Mouse (Mus musculus): ENCODE measurements around the gene Mycbp. TPM values are rescaled to one million over a fixed set of nuclear protein-coding genes. Genes with fewer than 3 reads are reported as not detected.
A peak's percentile ranks its signal among the peaks of the same experiment; 100 is the strongest.

The Mycbp gene
- polyA plus RNA-seq, 1 experiment, result 23.3 TPM

DNA sequence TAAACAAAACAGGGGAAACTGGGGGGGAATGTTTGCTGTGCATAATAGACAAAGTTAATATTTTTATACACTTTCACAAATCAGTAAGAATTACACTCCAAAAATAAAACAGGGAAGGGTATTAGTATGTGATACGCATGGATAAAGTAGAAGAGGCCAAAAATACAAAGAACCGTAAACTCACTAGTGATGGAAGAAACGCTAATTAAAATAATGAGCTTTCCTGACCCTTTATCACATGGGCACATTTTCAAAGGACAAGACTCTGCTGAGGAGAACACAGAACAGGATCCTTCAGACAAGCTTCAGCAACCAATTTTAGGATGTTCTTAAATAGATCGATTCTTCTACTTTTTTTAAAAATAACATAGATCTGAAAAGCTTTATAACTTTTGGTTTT is 42.1 kb downstream of the Mycbp start:
- no peak for DNase-seq
- Histone ChIP-seq H3K4me1 (ENCODE audit: control insufficient read depth, insufficient read depth, low read length) (no peaks in the 10 kb centered on the region), H3K4me3 (replicated peaks; ENCODE audit: insufficient read depth, low read depth, low read length) (no peak overlapping the region), H3K27ac (ENCODE audit: insufficient read depth, low read length) (no peak overlapping the region), H3K27me3 (ENCODE audit: control insufficient read depth, insufficient read depth, low read length) (no peaks in the 10 kb centered on the region)
- TF ChIP-seq POLR2A (IDR thresholded peaks at IDR 0.05; ENCODE audit: borderline replicate concordance, insufficient read depth, low read length), result no peak
- TF ChIP-seq CTCF (IDR thresholded peaks at IDR 0.05; ENCODE audit: borderline replicate concordance, insufficient read depth, low read depth, low read length), result no peak
- 83% methylated on average over 4 of the region's 4 CpGs for WGBS

DNA sequence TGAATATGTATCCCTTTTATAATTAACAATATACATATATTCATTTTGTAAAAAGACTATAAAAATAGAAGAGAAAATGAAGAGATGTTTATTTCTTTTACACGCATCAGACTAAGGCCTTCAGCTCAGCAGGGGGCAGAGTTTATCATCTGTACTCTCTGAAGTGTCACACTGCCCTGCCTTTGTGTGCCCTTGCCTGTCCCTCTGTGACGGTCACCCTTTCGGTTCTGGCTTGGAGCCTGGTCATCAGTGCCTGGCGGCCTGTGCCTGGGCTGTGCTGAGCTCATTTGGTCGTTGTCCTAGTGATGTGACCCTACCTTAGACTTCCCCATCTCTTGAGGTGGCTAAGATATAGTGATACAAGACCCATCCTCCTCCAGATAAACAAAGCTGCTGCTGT is 42.5 kb downstream of the Mycbp start:
- Histone ChIP-seq H3K27me3 (ENCODE audit: control insufficient read depth, insufficient read depth, low read length) (no peaks in the 10 kb centered on the region), H3K4me3 (replicated peaks; ENCODE audit: insufficient read depth, low read depth, low read length) (no peak overlapping the region), H3K27ac (ENCODE audit: insufficient read depth, low read length) (no peak overlapping the region), H3K4me1 (ENCODE audit: control insufficient read depth, insufficient read depth, low read length) (no peaks in the 10 kb centered on the region)
- TF ChIP-seq POLR2A (IDR thresholded peaks at IDR 0.05; ENCODE audit: borderline replicate concordance, insufficient read depth, low read length) (no peak), CTCF (IDR thresholded peaks at IDR 0.05; ENCODE audit: borderline replicate concordance, insufficient read depth, low read depth, low read length) (no peak)
- DNase-seq, result no peak
- 42% methylated on average over 5 of the region's 5 CpGs for WGBS

GRCm38 (mm10) chr4:123948901-123949300 is 44.3 kb downstream of the Mycbp start:
- Histone ChIP-seq H3K4me3 (replicated peaks; ENCODE audit: insufficient read depth, low read depth, low read length) (no peak overlapping the region), H3K27ac (ENCODE audit: insufficient read depth, low read length) (no peak overlapping the region), H3K27me3 (ENCODE audit: control insufficient read depth, insufficient read depth, low read length) (no peaks in the 10 kb centered on the region), H3K4me1 (ENCODE audit: control insufficient read depth, insufficient read depth, low read length) (no peaks in the 10 kb centered on the region)
- WGBS, result 78% methylated on average over 6 of the region's 6 CpGs
- TF ChIP-seq POLR2A (IDR thresholded peaks at IDR 0.05; ENCODE audit: borderline replicate concordance, insufficient read depth, low read length), result no peak
- TF ChIP-seq CTCF (IDR thresholded peaks at IDR 0.05; ENCODE audit: borderline replicate concordance, insufficient read depth, low read depth, low read length), result no peak
- DNase-seq, result no peak

DNA sequence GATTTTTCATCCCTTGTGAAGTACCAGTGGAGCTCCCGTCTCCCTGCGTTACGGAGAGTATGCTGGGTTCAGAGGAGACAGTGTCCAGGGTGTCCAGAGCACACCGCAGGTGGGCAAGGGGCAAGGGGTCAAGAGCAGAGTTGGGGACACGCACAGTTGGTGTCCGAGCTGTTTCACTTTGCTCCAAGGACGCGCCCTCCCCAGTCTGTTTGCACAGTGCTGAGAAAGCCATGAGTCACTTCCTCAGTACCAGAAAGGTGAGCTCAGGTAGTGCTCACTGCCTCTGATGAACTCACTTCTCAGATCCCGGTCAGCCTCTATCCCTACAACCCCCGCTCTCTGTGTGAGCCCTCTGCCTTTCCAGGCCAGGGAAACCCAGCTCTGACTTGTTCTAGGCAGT is 45.0 kb downstream of the Mycbp start:
- no peak for DNase-seq
- WGBS, result 76% methylated on average over 10 of the region's 10 CpGs
- Histone ChIP-seq H3K4me1 (ENCODE audit: control insufficient read depth, insufficient read depth, low read length) (no peaks in the 10 kb centered on the region), H3K4me3 (replicated peaks; ENCODE audit: insufficient read depth, low read depth, low read length) (no peak overlapping the region), H3K27ac (ENCODE audit: insufficient read depth, low read length) (no peak overlapping the region), H3K27me3 (ENCODE audit: control insufficient read depth, insufficient read depth, low read length) (no peaks in the 10 kb centered on the region)
- TF ChIP-seq CTCF (IDR thresholded peaks at IDR 0.05; ENCODE audit: borderline replicate concordance, insufficient read depth, low read depth, low read length), result no peak
- no peak for TF ChIP-seq POLR2A (IDR thresholded peaks at IDR 0.05; ENCODE audit: borderline replicate concordance, insufficient read depth, low read length)

GRCm38 (mm10) chr4:123952059-123952458 is 47.4 kb downstream of the Mycbp start:
- Histone ChIP-seq H3K27ac (ENCODE audit: insufficient read depth, low read length) (no peak overlapping the region), H3K27me3 (ENCODE audit: control insufficient read depth, insufficient read depth, low read length) (no peaks in the 10 kb centered on the region), H3K4me1 (ENCODE audit: control insufficient read depth, insufficient read depth, low read length) (no peaks in the 10 kb centered on the region), H3K4me3 (replicated peaks; ENCODE audit: insufficient read depth, low read depth, low read length) (no peak overlapping the region)
- no peak for DNase-seq
- no peak for TF ChIP-seq POLR2A (IDR thresholded peaks at IDR 0.05; ENCODE audit: borderline replicate concordance, insufficient read depth, low read length)
- TF ChIP-seq CTCF (IDR thresholded peaks at IDR 0.05; ENCODE audit: borderline replicate concordance, insufficient read depth, low read depth, low read length), result no peak
- 37% methylated on average over 8 of the region's 8 CpGs for WGBS

- peak; percentile 78 to 81 for DNase-seq
- TF ChIP-seq POLR2A (IDR thresholded peaks at IDR 0.05; ENCODE audit: borderline replicate concordance, insufficient read depth, low read length), result no peak
- peak; percentile 66; the same call in 1 of the 2 replicates for TF ChIP-seq CTCF (IDR thresholded peaks at IDR 0.05; ENCODE audit: borderline replicate concordance, insufficient read depth, low read depth, low read length)
- Histone ChIP-seq H3K4me1 (ENCODE audit: control insufficient read depth, insufficient read depth, low read length) (no peaks in the 10 kb centered on the region), H3K27me3 (ENCODE audit: control insufficient read depth, insufficient read depth, low read length) (no peaks in the 10 kb centered on the region), H3K4me3 (replicated peaks; ENCODE audit: insufficient read depth, low read depth, low read length) (peak overlapping the region; percentile 16), H3K27ac (ENCODE audit: insufficient read depth, low read length) (no peak overlapping the region)
- WGBS, result 3% methylated on average over 31 of the region's 31 CpGs
These were observed 52.3 kb downstream of the Mycbp start for GRCm38 (mm10) chr4:123956703-123957491.

GRCm38 (mm10) chr4:123957492-123957808 is 52.8 kb downstream of the Mycbp start:
- H3K27ac ChIP-seq (ENCODE audit: insufficient read depth, low read length), result no peak overlapping the region
- H3K4me3 ChIP-seq (replicated peaks; ENCODE audit: insufficient read depth, low read depth, low read length), result peak overlapping the region; percentile 1
- no peak for DNase-seq
- no peak for TF ChIP-seq CTCF (IDR thresholded peaks at IDR 0.05; ENCODE audit: borderline replicate concordance, insufficient read depth, low read depth, low read length)
- no peak for TF ChIP-seq POLR2A (IDR thresholded peaks at IDR 0.05; ENCODE audit: borderline replicate concordance, insufficient read depth, low read length)
- 33% methylated on average over 4 of the region's 4 CpGs for WGBS
- H3K4me1 ChIP-seq (ENCODE audit: control insufficient read depth, insufficient read depth, low read length), result no peaks in the 10 kb centered on the region
- no peaks in the 10 kb centered on the region for H3K27me3 ChIP-seq (ENCODE audit: control insufficient read depth, insufficient read depth, low read length)

GRCm38 (mm10) chr4:123957891-123958290 is 53.3 kb downstream of the Mycbp start:
- TF ChIP-seq CTCF (IDR thresholded peaks at IDR 0.05; ENCODE audit: borderline replicate concordance, insufficient read depth, low read depth, low read length) (no peak), POLR2A (IDR thresholded peaks at IDR 0.05; ENCODE audit: borderline replicate concordance, insufficient read depth, low read length) (no peak)
- H3K4me3 ChIP-seq (replicated peaks; ENCODE audit: insufficient read depth, low read depth, low read length), result no peak overlapping the region
- H3K27me3 ChIP-seq (ENCODE audit: control insufficient read depth, insufficient read depth, low read length), result no peaks in the 10 kb centered on the region
- WGBS, result 69% methylated on average over 4 of the region's 4 CpGs
- no peaks in the 10 kb centered on the region for H3K4me1 ChIP-seq (ENCODE audit: control insufficient read depth, insufficient read depth, low read length)
- no peak overlapping the region for H3K27ac ChIP-seq (ENCODE audit: insufficient read depth, low read length)
- DNase-seq, result no peak

Data from cerebellum, adult 2 months (tissue).